Mouse (Mus musculus) lung, adult 18-20 months (tissue): ENCODE data around the gene Copa.

Experiments used
- DNase-seq, 2 experiments: peaks; one replicate each; pipeline ENCODE4 v3.0.0; 2022; ENCODE audit warnings: mixed read lengths in 2 of 2

The Copa gene

GRCm38 (mm10) chr1:172147835-172148278 is 65.5 kb downstream of the Copa start, which contains the start of gene Dcaf8:
TSS of gene Dcaf8 (plus strand) at chr1:172148084.
- peak; percentile 98 to 99 for DNase-seq

DNA sequence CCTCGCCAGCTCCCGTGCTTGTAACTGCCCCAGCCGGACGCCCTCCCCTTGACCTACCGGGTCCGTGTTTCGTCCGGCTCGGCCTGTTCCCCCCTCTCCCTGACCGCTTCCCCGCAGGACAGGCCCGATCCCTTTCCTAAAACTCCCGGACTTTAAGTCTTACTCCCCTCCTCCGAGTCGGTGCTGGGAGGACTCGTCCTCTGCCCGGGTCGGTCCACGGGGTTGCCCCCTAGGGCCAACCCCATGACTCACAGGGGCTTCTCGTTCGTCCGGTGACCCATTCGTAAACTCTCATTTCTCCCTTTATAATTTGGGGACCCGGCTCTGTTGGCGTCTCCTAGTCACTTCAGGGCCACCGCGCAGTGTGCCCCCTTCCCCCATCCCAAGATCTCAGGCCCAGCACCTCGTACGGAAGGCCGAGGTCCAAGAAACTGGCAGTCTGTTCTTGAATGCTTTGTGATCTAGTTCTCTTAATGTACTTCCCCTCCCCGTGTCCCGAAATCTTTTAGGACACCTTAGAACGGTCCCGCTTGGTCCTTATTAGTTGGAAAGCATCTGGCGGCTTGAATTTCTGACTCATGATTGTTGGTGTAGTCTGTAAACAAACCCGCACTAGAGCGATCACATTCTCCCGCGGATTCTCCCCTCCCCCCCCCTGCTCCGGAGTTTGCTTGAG is 66.1 kb downstream of the Copa start:
- peak; percentile 36 to 44 for DNase-seq

GRCm38 (mm10) chr1:172148955-172149815 is 66.9 kb downstream of the Copa start:
- no peak for DNase-seq

DNA sequence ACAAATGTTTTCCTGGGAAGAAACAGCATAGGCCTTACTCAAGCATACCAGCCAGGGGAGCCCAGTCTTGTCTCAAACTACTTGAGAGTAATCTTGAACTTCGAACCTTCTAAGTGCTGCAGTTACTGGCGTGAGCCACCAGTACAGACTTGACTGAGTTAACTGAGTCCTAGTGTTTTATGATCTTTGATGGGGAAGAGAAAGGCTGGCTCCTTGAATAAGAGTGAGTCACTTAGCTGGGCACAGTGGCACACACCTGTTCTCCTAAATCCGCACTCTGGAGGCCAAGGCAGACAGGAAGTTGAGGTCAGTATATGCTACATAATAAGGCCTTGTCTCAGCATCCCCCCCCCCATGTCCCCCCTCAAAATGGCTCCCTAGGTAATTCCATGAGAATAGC is 72.2 kb downstream of the Copa start:
- DNase-seq, result no peak

DNA sequence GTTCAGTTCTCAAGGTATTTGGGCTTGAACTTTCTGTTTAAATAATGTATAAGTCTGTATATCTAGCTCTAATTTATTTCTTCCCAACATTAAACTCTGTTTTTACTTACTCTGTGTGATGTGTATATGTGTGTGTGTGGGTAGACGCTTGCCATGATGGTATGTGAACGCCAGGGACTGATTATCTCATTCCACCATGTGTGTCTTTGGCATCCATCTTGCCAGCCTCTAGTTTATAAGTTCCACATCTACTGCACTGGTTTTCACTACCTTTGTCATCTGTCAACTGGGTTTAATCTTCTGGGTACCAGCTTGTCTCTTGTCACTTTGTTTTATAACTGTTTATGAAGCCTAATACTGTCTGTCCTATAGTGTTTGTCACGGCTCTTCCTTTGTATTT is 73.2 kb downstream of the Copa start:
- no peak for DNase-seq

DNA sequence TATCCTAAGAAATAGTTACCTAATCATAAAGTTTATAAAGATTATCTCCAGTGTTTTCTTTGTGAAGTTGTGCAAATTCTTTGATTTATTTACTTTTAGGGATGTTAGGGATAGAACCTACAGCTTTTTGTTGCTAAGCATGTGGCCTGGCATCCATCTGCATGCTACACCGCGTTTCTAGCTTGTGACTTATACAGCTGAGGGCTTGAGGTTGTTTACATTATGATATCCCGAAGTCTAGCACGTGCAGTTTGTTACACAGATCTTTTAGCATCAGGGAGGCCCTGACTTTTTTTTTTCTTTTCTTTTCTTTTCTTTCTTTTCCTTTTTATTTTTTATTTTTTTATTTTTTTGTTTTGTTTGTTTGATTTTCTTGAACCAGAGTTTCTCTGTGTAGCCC is 77.6 kb downstream of the Copa start:
- no peak for DNase-seq

DNA sequence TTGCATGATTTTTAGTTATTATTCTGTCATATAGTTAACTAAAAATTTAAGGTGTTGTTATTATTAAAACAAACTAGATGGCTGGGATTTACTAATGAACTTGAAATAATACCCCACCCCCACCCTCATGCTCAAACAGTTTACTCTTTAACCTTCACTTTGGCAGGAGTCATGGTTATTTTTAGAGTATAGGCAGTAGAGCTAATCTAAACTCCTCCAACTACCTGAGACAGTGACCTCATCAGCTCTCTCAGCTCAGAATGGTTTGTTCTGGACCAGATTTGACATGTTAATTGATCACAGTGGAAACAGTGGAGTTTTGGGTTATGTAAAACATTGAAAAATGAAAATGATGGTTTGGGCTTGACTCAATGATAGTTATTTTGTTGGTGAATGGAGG is 78.2 kb downstream of the Copa start:
- DNase-seq, result no peak

DNA sequence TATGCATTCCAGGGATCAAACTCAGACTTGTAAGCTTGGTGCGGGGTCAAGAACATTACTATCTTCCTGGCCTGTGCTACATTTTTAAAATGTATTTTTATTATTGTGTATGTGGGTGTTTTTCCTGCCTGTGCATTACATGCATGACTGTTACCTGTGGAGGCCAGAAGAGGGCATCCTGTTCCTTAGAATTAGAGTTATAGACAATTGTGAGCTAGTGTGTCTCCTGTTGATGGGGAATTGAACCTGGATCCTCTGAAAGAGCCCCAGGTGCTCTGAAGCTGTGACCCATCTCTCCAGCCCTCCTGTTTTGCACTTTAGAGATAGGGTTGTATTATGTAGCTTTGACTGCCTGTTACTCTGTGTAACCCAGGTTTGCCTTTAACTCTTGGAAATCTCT is 79.7 kb downstream of the Copa start:
- peak; percentile 13 to 30 for DNase-seq

DNA sequence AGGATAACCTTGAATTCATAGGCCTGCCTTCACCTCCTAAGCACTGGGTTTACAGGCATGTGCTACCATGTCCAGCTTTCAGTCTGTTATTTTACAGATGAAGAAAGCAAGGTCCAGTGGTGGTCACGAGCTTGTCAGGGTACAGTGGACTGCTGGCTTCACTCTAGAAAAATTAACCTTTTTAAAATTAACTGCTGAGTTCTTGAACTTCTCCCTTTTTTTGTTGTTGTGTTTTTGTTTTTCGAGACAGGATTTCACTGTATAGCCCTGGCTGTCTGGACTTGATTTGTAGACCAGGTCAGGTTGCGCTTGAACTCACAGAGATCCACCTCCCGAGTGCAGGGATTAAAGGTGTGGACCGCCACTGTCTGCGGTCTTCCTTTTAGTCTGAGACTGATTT is 80.6 kb downstream of the Copa start:
- no peak for DNase-seq

- no peak for DNase-seq
Measured at GRCm38 (mm10) chr1:172167911-172168310, 85.6 kb downstream of the Copa start.

DNA sequence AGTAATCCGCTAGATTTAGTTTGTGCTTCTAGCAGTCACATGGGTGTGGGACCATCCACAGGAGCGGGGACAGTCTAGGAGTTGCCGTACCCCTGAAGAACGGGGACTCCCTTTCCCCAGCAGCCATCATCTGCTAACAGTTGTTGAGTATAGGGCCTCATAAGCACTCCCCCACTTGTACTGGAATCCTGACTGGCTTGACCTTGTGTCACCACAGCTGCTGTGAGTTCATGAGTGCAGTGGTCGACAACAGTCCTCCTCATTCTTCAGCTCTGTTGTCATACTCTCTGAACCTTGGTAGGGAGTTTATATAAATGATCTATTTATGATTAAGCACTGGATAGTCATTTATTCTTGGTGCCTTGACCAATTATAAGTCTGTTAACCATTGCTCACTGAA is 87.5 kb downstream of the Copa start:
- no peak for DNase-seq
